Mouse (Mus musculus) testis, adult 2 months (tissue): ENCODE data around the gene Pax5.

Experiments used
- CTCF ChIP-seq: fragments of 200-500 bp; IDR thresholded peaks from 2 replicates; pipeline ENCODE4 v1.5.1; 2012; ENCODE audit warnings: low read depth, mild to moderate bottlenecking, inconsistent platforms, low read length, moderate library complexity; ENCODE audit not compliant: control insufficient read depth, insufficient read depth, insufficient replicate concordance
- POLR2A ChIP-seq: fragments of 200-500 bp; IDR thresholded peaks from 2 replicates; pipeline ENCODE4 v1.6.1; 2012; ENCODE audit warnings: low read depth, mild to moderate bottlenecking, inconsistent platforms, low read length, moderate library complexity; ENCODE audit not compliant: control insufficient read depth

DNA sequence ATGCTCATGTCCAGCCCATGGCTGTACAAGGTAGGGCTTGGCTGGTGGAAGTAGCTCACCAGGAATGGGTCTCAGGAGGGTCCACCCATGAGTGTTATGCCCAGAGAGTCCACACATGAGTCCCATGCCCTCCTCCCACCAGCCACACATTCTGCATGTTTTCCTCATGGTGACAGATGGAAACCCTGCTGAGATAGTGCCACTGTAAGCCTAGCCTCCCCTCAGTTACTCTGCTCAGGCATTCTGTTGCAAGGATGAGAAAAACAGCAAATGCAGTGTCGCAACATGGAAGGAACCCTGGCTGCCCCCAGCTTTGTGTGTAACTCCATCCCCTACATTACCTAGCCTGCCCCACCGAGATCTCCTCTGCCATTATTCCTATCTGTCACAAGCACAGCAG lies 117.2 kb downstream of the Pax5 start:
- TF ChIP-seq CTCF (no peak), POLR2A (no peak)
